Mouse (Mus musculus) hindbrain, embryonic 13.5 days (tissue): Measurements from ENCODE around the gene Dhrs7b. TPM values are rescaled to one million over a fixed set of nuclear protein-coding genes. Genes with fewer than 3 reads are reported as not detected.
"Not testable (repeated sequence)": the region's sequence is repeated elsewhere in the genome, so short reads cannot be mapped to it uniquely, and the experiment has no call there.

Experiments used
- ATAC-seq: fragments of 200-750 bp; cut with Nextera tagmentation; 2 replicates; pipeline ENCODE4 v1.8.0; 2017; ENCODE audit warnings: moderate TSS enrichment; ENCODE audit not compliant: low FRiP score
- H3K27ac ChIP-seq: fragments of 300-500 bp; sonication (generic); 2 replicates; pipeline ENCODE4 v1.5.1; 2015; ENCODE audit warnings: inconsistent platforms, mild to moderate bottlenecking, moderate library complexity
- H3K27me3 ChIP-seq: fragments of 300-500 bp; sonication (generic); 2 replicates; pipeline ENCODE4 v1.6.1; 2015; ENCODE audit warnings: mild to moderate bottlenecking, inconsistent platforms
- H3K36me3 ChIP-seq: fragments of 300-500 bp; sonication (generic); 2 replicates; pipeline ENCODE4 v1.6.1; 2015; ENCODE audit warnings: mild to moderate bottlenecking, inconsistent platforms
- H3K4me1 ChIP-seq: fragments of 300-500 bp; sonication (generic); replicated peaks from 2 replicates; pipeline ENCODE4 v1.6.1; 2015; ENCODE audit warnings: inconsistent platforms
- H3K4me2 ChIP-seq: fragments of 300-500 bp; sonication (generic); 2 replicates; pipeline ENCODE4 v1.6.1; 2015; ENCODE audit warnings: inconsistent platforms, mild to moderate bottlenecking, moderate library complexity
- H3K4me3 ChIP-seq: fragments of 300-500 bp; sonication (generic); 2 replicates; pipeline ENCODE4 v1.5.1; 2015; ENCODE audit warnings: mild to moderate bottlenecking, inconsistent platforms
- H3K9ac ChIP-seq: fragments of 300-500 bp; sonication (generic); 2 replicates; pipeline ENCODE4 v1.6.1; 2015; ENCODE audit warnings: mild to moderate bottlenecking, inconsistent platforms
- H3K9me3 ChIP-seq: fragments of 300-500 bp; sonication (generic); 2 replicates; pipeline ENCODE4 v1.6.1; 2016; ENCODE audit warnings: inconsistent platforms
- WGBS: fragments of 180-500 bp; shearing (Covaris S2); methylation state at CpG from one replicate; pipeline ENCODE4 v1.1.7; 2015; 5-methylcytosine and 5-hydroxymethylcytosine counted together
- polyA plus RNA-seq: library from polyadenylated mRNA; unstranded; fragments of >200 nt; fragmentation: Nextera tagmentation; extraction: Ambion mirVana; gene quantifications from 2 replicates; pipeline ENCODE4 v1.2.1, GENCODE M21; 2015

Gene Dhrs7b
- polyA plus RNA-seq, 1 experiment from 2014 or later: 33.3 TPM

GRCm38 (mm10) chr11:60856587-60856986 lies 26.2 kb downstream of the Dhrs7b start:
- Histone ChIP-seq H3K36me3 (peaks cover 75% of the 10 kb centered on the region), H3K4me2 (no peak overlapping the region)
- WGBS: 78% methylated on average over 3 of the region's 3 CpGs

GRCm38 (mm10) chr11:60861993-60862392 lies 31.6 kb downstream of the Dhrs7b start:
- H3K9me3 ChIP-seq: no peaks in the 10 kb centered on the region
- no peak overlapping the region for H3K9ac ChIP-seq
- no peak overlapping the region for H3K4me3 ChIP-seq
- peaks cover 65% of the 10 kb centered on the region for H3K36me3 ChIP-seq
- no peaks in the 10 kb centered on the region for H3K27me3 ChIP-seq
- peaks cover 24% of the 10 kb centered on the region for H3K4me1 ChIP-seq
- no peak overlapping the region for H3K27ac ChIP-seq
- H3K4me2 ChIP-seq: no peak overlapping the region
- no peak for ATAC-seq
- 90% methylated on average over 3 of the region's 3 CpGs for WGBS

More at GRCm38 (mm10) chr11:60856587-60856986, 26.2 kb downstream of the Dhrs7b start:
- Histone ChIP-seq H3K4me1 (no peaks in the 10 kb centered on the region), H3K27ac (no peak overlapping the region), H3K4me3 (no peak overlapping the region), H3K9me3 (no peaks in the 10 kb centered on the region), H3K9ac (no peak overlapping the region), H3K27me3 (no peaks in the 10 kb centered on the region)
- no peak for ATAC-seq

GRCm38 (mm10) chr11:60863196-60863595 lies 32.8 kb downstream of the Dhrs7b start:
- peaks cover 55% of the 10 kb centered on the region for H3K36me3 ChIP-seq
- no peak overlapping the region for H3K9ac ChIP-seq
- no peak overlapping the region for H3K4me2 ChIP-seq
- H3K4me3 ChIP-seq: no peak overlapping the region
- H3K27me3 ChIP-seq: no peaks in the 10 kb centered on the region
- peaks cover 30% of the 10 kb centered on the region for H3K4me1 ChIP-seq
- WGBS: 88% methylated on average over 4 of the region's 4 CpGs
- no peaks in the 10 kb centered on the region for H3K9me3 ChIP-seq
- H3K27ac ChIP-seq: no peak overlapping the region
- no peak for ATAC-seq

DNA sequence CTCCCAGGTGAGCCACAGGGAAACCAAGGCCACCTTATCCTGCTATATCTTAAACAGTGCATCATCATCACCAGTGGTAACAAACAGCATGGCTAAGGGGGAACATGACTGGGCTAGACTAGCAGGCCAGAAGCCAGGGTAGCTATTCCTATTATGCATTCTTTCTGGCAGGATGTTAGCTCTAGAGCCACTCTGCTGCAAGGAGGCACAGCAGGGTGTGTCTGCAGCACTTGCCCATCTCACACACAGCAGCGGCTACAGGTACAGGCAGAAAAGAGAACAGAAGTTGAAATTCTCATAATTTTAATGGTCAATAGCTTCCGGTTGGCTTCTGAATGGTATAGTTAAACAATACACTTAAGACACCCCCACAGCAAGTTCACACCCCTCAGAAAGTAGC lies 33.7 kb downstream of the Dhrs7b start:
- H3K36me3 ChIP-seq: peaks cover 46% of the 10 kb centered on the region
- H3K9ac ChIP-seq: no peak overlapping the region
- H3K4me1 ChIP-seq: peaks cover 32% of the 10 kb centered on the region
- H3K4me2 ChIP-seq: no peak overlapping the region
- no peak overlapping the region for H3K27ac ChIP-seq
- H3K9me3 ChIP-seq: no peaks in the 10 kb centered on the region
- H3K27me3 ChIP-seq: no peaks in the 10 kb centered on the region
- no peak for ATAC-seq
- H3K4me3 ChIP-seq: no peak overlapping the region
- WGBS: 96% methylated on average over 2 of the region's 2 CpGs

DNA sequence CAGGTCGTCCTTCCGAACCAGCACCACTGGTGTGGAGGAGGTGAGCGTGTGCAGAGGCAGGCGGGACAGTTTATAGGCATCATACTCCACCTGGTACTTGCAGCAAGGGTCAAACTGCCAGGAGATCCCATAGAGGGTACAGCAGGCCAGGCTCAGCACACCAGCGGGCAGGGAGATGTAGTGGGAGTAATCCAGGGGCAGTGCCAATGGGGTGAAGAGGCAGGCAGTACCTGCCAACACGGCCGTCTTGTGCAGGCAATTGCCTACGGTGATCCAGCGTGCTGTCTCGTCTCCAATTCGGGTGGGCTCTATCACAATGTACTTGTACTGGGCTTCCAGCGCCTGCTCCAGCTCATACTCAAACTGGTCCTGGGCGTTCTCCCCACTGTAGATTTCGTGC lies 34.5 kb downstream of the Dhrs7b start:
- Histone ChIP-seq H3K4me2 (no peak overlapping the region), H3K4me3 (no peak overlapping the region), H3K36me3 (peaks cover 47% of the 10 kb centered on the region), H3K4me1 (peaks cover 32% of the 10 kb centered on the region), H3K9me3 (no peaks in the 10 kb centered on the region), H3K27me3 (no peaks in the 10 kb centered on the region), H3K27ac (no peak overlapping the region), H3K9ac (no peak overlapping the region)
- no peak for ATAC-seq
- WGBS: 91% methylated on average over 14 of the region's 14 CpGs

GRCm38 (mm10) chr11:60866021-60866420 lies 35.6 kb downstream of the Dhrs7b start:
- H3K36me3 ChIP-seq: peaks cover 47% of the 10 kb centered on the region
- H3K4me2 ChIP-seq: no peak overlapping the region
- H3K4me1 ChIP-seq: peaks cover 33% of the 10 kb centered on the region
- 87% methylated on average over 2 of the region's 2 CpGs for WGBS
- no peak overlapping the region for H3K27ac ChIP-seq
- no peaks in the 10 kb centered on the region for H3K27me3 ChIP-seq
- no peak overlapping the region for H3K4me3 ChIP-seq
- no peak for ATAC-seq
- H3K9me3 ChIP-seq: no peaks in the 10 kb centered on the region
- H3K9ac ChIP-seq: no peak overlapping the region

GRCm38 (mm10) chr11:60867456-60867855 lies 37.0 kb downstream of the Dhrs7b start:
- H3K4me3 ChIP-seq: no peak overlapping the region
- peaks cover 37% of the 10 kb centered on the region for H3K4me1 ChIP-seq
- ATAC-seq: no peak
- no peak overlapping the region for H3K9ac ChIP-seq
- H3K4me2 ChIP-seq: no peak overlapping the region
- no peak overlapping the region for H3K27ac ChIP-seq
- H3K9me3 ChIP-seq: no peaks in the 10 kb centered on the region
- peaks cover 34% of the 10 kb centered on the region for H3K36me3 ChIP-seq
- H3K27me3 ChIP-seq: no peaks in the 10 kb centered on the region
- 89% methylated on average over 3 of the region's 3 CpGs for WGBS

GRCm38 (mm10) chr11:60867904-60868303 lies 37.5 kb downstream of the Dhrs7b start:
- no peaks in the 10 kb centered on the region for H3K9me3 ChIP-seq
- H3K4me3 ChIP-seq: no peak overlapping the region
- 53% methylated on average over 8 of the region's 8 CpGs for WGBS
- ATAC-seq: no peak
- no peak overlapping the region for H3K4me2 ChIP-seq
- no peak overlapping the region for H3K9ac ChIP-seq
- H3K27ac ChIP-seq: no peak overlapping the region
- H3K4me1 ChIP-seq: peaks cover 36% of the 10 kb centered on the region
- H3K36me3 ChIP-seq: peaks cover 33% of the 10 kb centered on the region
- no peaks in the 10 kb centered on the region for H3K27me3 ChIP-seq

DNA sequence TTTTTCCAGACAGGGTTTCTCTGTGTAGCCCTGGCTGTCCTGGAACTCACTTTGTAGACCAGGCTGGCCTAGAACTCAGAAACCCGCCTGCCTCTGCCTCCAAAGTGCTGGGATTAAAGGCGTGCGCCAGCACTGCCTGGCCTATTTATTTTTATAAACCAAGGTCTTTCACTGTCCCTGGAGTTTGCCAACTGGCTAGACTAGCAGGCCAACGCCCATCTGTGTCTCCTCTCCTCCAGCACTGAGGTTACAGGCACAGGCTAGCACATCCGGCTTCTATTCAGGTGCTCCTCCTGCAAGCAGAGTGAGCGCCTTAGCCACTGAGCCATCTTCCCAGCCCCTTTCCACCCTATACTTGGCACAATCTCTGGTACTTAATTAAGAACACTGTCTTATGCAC lies 39.0 kb downstream of the Dhrs7b start:
- H3K4me3 ChIP-seq, H3K9me3 ChIP-seq, H3K27me3 ChIP-seq, H3K27ac ChIP-seq, H3K9ac ChIP-seq, ATAC-seq, H3K4me2 ChIP-seq: not testable (repeated sequence)
- Histone ChIP-seq H3K36me3 (peaks cover 18% of the 10 kb centered on the region), H3K4me1 (peaks cover 31% of the 10 kb centered on the region)
- 96% methylated on average over 6 of the region's 6 CpGs for WGBS

- Histone ChIP-seq H3K4me1 (peaks cover 44% of the 10 kb centered on the region), H3K4me3 (no peak overlapping the region), H3K27ac (no peak overlapping the region), H3K4me2 (no peak overlapping the region), H3K9me3 (no peaks in the 10 kb centered on the region), H3K27me3 (no peaks in the 10 kb centered on the region), H3K36me3 (0 out of 2 replicates have a peak, but pooled peaks cover 7% of the 10 kb centered on the region), H3K9ac (no peak overlapping the region)
- WGBS: 88% methylated on average over 4 of the region's 4 CpGs
- no peak for ATAC-seq
Observed at GRCm38 (mm10) chr11:60871409-60871808, 41.0 kb downstream of the Dhrs7b start.

GRCm38 (mm10) chr11:60873101-60873500 lies 42.7 kb downstream of the Dhrs7b start:
- Histone ChIP-seq H3K4me2 (no peak overlapping the region), H3K9ac (no peak overlapping the region), H3K27me3 (no peaks in the 10 kb centered on the region), H3K36me3 (0 out of 2 replicates have a peak, but pooled peaks cover 7% of the 10 kb centered on the region), H3K27ac (no peak overlapping the region), H3K4me3 (no peak overlapping the region), H3K9me3 (no peaks in the 10 kb centered on the region), H3K4me1 (peaks cover 48% of the 10 kb centered on the region)
- 89% methylated on average over 6 of the region's 6 CpGs for WGBS
- ATAC-seq: no peak

DNA sequence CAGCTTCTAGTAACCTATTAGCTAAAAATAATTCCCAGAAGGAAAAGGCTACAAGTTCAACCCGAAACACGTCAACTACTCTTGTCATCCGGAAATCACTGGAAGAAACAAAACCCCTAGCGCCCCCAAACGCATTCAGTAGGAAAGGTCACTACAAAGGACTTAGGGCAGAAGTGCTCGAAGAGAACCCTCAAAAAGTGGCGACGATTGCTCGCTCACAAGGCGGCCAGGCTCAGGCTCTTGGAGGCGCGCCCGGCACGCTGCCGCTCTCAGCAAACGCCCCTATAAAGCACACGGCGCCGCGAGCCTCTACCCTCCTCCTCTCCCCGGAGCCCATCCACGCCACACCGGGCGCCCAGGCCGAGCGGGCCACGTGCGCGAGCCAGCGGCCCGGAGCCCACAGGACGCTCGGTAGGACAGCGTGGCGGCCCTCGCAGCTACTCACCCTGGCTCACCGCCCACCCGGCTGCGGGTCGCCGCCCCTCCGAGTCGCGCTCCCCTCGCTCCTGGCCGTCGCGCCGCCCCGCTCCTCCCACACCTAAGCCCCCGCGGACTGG lies 47.7 kb downstream of the Dhrs7b start:
- peak; percentile 78 for ATAC-seq
- under 1% methylated on average over 30 of the region's 52 CpGs for WGBS
- Histone ChIP-seq H3K27ac (peak overlapping the region; percentile 92), H3K9me3 (no peaks in the 10 kb centered on the region), H3K36me3 (no peaks in the 10 kb centered on the region), H3K9ac (peak overlapping the region; percentile 92), H3K4me2 (peak overlapping the region; percentile 79), H3K4me1 (peaks cover 51% of the 10 kb centered on the region), H3K4me3 (peak overlapping the region; percentile 99), H3K27me3 (no peaks in the 10 kb centered on the region)

GRCm38 (mm10) chr11:60878675-60879294 lies 48.4 kb downstream of the Dhrs7b start, which contains the start of gene Tmem11:
TSS of gene Tmem11 (minus strand) at chr11:60879272.
- WGBS: under 1% methylated on average over 62 of the region's 62 CpGs
- Histone ChIP-seq H3K4me1 (peaks cover 49% of the 10 kb centered on the region), H3K36me3 (no peaks in the 10 kb centered on the region), H3K27ac (peak within 1 kb of the TSS; percentile 93), H3K4me3 (peak within 1 kb of the TSS; percentile 99), H3K9me3 (no peaks in the 10 kb centered on the region), H3K4me2 (peak within 1 kb of the TSS; percentile 79), H3K9ac (peak within 1 kb of the TSS; percentile 92), H3K27me3 (no peaks in the 10 kb centered on the region)
- peak; percentile 100 for ATAC-seq
